Mouse (Mus musculus) heart, embryonic 14.5 days (tissue): ENCODE data around the gene Mrpl48. TPM values are rescaled to one million over a fixed set of nuclear protein-coding genes. Genes with fewer than 3 reads are reported as not detected.

Experiments used
- ATAC-seq: fragments of 200-750 bp; cut with Nextera tagmentation; 2 replicates; pipeline ENCODE4 v1.8.0; 2017; ENCODE audit warnings: low read depth, moderate TSS enrichment; ENCODE audit not compliant: insufficient number of reproducible peaks, insufficient read depth, low FRiP score
- H3K27ac ChIP-seq, 2 experiments: fragments of 200-500 bp in 1 of 2; fragments of 300-500 bp in 1 of 2; sonication (generic) in 1 of 2; replicated peaks in 1 of 2; 2 replicates each; pipeline ENCODE4 v1.5.1; 2012 to 2014; ENCODE audit warnings: low read depth in 2 of 2, low read length in 2 of 2, control low read depth in 1 of 2, mild to moderate bottlenecking in 1 of 2, mixed read lengths in 1 of 2; ENCODE audit not compliant: control insufficient read depth in 1 of 2, insufficient read depth in 1 of 2
- H3K27me3 ChIP-seq: fragments of 300-500 bp; sonication (generic); 2 replicates; pipeline ENCODE4 v1.6.1; 2014; ENCODE audit warnings: mild to moderate bottlenecking, low read length, control low read depth; ENCODE audit not compliant: control insufficient read depth, insufficient read depth
- H3K36me3 ChIP-seq: fragments of 300-500 bp; sonication (generic); 2 replicates; pipeline ENCODE4 v1.6.1; 2014; ENCODE audit warnings: mild to moderate bottlenecking, control low read depth, low read length, mixed read lengths; ENCODE audit not compliant: control insufficient read depth, insufficient read depth
- H3K4me1 ChIP-seq, 2 experiments: fragments of 200-500 bp in 1 of 2; fragments of 300-500 bp in 1 of 2; sonication (generic) in 1 of 2; 2 replicates each; pipeline ENCODE4 v1.6.1; 2012 to 2014; ENCODE audit warnings: low read length in 2 of 2, control low read depth in 1 of 2, mixed read lengths in 1 of 2; ENCODE audit not compliant: control insufficient read depth in 2 of 2, insufficient read depth in 2 of 2
- H3K4me2 ChIP-seq: fragments of 300-500 bp; sonication (generic); 2 replicates; pipeline ENCODE4 v1.6.1; 2014; ENCODE audit warnings: mild to moderate bottlenecking, low read length
- H3K4me3 ChIP-seq, 2 experiments: fragments of 200-500 bp in 1 of 2; fragments of 300-500 bp in 1 of 2; sonication (generic) in 1 of 2; 2 replicates each; pipeline ENCODE4 v1.5.1; 2012 to 2014; ENCODE audit warnings: low read length in 2 of 2, mild to moderate bottlenecking in 2 of 2, control low read depth in 1 of 2, low read depth in 1 of 2, moderate library complexity in 1 of 2; ENCODE audit not compliant: control insufficient read depth in 1 of 2, insufficient read depth in 1 of 2
- H3K9ac ChIP-seq: fragments of 300-500 bp; sonication (generic); 2 replicates; pipeline ENCODE4 v1.6.1; 2014; ENCODE audit warnings: mild to moderate bottlenecking, low read length
- H3K9me3 ChIP-seq: fragments of 300-500 bp; sonication (generic); 2 replicates; pipeline ENCODE4 v1.6.1; 2016; ENCODE audit warnings: low read length, control low read depth; ENCODE audit not compliant: control insufficient read depth
- WGBS: fragments of 180-500 bp; shearing (Covaris S2); extraction: QIAGEN DNeasy Blood & Tissue Kit; methylation state at CpG from one replicate; pipeline ENCODE4 v1.1.7; 2014; 5-methylcytosine and 5-hydroxymethylcytosine counted together
- polyA plus RNA-seq: library from polyadenylated mRNA; unstranded; fragments of >200 nt; fragmentation: Nextera tagmentation; extraction: Ambion mirVana; gene quantifications from 2 replicates; pipeline ENCODE4 v1.2.1, GENCODE M21; 2014

Gene Mrpl48
- polyA plus RNA-seq, 1 experiment from 2014 or later: 101 TPM

DNA sequence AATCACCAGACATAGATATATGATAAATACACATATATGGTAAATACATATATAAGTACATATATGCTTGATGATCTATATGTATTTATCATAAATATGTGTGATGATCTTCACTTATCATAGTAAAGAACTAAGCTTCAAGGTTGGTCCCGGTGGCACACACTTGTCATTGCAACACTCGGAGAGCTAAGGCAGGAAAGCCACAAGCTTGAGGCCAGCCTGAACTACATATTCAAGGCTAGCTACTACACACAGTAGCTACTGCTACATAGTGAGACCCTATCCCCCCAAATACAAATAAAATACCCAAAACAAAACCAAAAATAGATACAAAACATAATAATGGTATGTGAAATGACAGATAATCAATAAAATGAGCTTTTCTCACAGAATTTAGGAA, 72.3 kb downstream of the Mrpl48 start:
- 70% methylated on average over 2 of the region's 2 CpGs for WGBS
- H3K4me2 ChIP-seq: peak overlapping the region; percentile 68; the same call in 1 of the 2 replicates
- no peak for ATAC-seq

DNA sequence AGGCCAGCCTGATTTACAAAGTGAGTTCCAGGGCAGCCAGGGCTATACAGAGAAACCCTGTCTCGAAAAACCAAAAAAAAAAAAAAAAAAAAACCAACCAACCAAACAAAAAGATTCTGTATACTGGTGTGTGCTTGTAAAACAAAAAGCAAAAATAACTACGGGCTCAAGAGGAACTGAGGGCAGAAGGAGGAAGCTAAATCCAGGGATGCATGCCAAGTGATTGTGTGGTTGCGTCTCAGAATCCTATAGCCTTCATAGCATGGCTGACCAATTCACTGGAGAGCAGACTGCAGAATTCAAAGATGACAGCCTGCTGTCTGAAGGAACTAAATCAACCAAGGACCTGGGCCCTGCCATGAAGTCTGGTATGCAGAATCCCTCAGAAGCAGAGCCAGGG, 73.9 kb downstream of the Mrpl48 start:
- H3K27me3 ChIP-seq: no peaks in the 10 kb centered on the region
- ATAC-seq: no peak
- WGBS: 66% methylated on average over 3 of the region's 3 CpGs
- no peak overlapping the region for H3K4me3 ChIP-seq
- H3K4me1 ChIP-seq: peaks cover 2 to 4% of the 10 kb centered on the region in 2 experiments
- no peak overlapping the region for H3K27ac ChIP-seq
- no peak overlapping the region for H3K9ac ChIP-seq
- peaks cover 6% of the 10 kb centered on the region for H3K36me3 ChIP-seq
- H3K4me2 ChIP-seq: no peak overlapping the region
- H3K9me3 ChIP-seq: no peaks in the 10 kb centered on the region

More for the DNA sequence above, 72.3 kb downstream of the Mrpl48 start:
- H3K4me1 ChIP-seq: peaks cover 2 to 4% of the 10 kb centered on the region in 2 experiments
- H3K4me3 ChIP-seq: no peak overlapping the region
- H3K9ac ChIP-seq: no peak overlapping the region
- no peaks in the 10 kb centered on the region for H3K9me3 ChIP-seq
- H3K27ac ChIP-seq: no peak overlapping the region
- H3K36me3 ChIP-seq: peaks cover 18% of the 10 kb centered on the region
- H3K27me3 ChIP-seq: no peaks in the 10 kb centered on the region

DNA sequence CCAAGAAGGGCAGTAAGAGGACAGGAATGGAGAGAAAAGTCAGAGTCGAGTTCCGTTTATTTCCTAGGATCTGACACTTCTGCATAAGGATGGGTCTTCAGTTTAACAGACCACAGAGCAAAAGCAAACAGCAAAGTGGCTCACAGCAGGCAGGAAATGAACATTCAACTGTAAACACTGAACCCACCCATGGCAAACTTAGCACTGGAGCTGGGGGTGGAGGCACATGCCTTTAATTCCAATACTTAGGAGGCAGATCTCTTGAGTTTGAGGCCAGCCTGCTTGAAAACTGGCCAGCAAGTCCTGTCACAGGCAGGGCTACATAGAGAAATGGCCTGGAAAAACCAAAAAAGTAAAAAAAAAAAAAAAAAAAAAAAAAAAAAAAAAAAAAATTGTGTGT, 74.6 kb downstream of the Mrpl48 start:
- Histone ChIP-seq H3K4me2 (no peak overlapping the region), H3K9me3 (no peaks in the 10 kb centered on the region), H3K27me3 (no peaks in the 10 kb centered on the region), H3K9ac (no peak overlapping the region), H3K27ac (no peak overlapping the region), H3K4me1 (peaks cover 2 to 4% of the 10 kb centered on the region in 2 experiments), H3K36me3 (no peaks in the 10 kb centered on the region), H3K4me3 (no peak overlapping the region)
- ATAC-seq: no peak
- 57% methylated on average over 2 of the region's 2 CpGs for WGBS

DNA sequence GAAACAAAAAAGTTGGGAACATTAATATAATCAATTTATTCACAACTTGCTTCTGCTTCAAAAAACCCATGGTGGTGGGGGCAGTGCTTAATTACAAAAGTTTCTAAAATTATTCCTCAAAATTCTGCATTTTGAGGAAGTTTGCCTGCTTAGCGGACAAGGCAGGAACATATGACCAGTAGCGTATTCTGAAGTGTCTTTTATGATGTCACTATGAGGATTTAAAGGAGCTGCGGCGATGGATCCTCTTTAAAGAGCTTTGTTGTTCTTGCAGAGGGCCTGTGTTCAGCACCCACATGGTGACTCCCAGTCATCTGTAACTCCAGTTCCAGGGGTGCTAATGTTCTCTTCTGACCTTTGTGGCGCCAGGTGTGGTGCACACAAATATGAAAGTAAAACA, 77.3 kb downstream of the Mrpl48 start:
- Histone ChIP-seq H3K9me3 (no peaks in the 10 kb centered on the region), H3K9ac (no peak overlapping the region), H3K4me3 (no peak overlapping the region), H3K4me2 (no peak overlapping the region), H3K4me1 (no peaks in the 10 kb centered on the region), H3K36me3 (no peaks in the 10 kb centered on the region), H3K27ac (no peak overlapping the region), H3K27me3 (no peaks in the 10 kb centered on the region)
- ATAC-seq: no peak
- WGBS: 89% methylated on average over 5 of the region's 5 CpGs

DNA sequence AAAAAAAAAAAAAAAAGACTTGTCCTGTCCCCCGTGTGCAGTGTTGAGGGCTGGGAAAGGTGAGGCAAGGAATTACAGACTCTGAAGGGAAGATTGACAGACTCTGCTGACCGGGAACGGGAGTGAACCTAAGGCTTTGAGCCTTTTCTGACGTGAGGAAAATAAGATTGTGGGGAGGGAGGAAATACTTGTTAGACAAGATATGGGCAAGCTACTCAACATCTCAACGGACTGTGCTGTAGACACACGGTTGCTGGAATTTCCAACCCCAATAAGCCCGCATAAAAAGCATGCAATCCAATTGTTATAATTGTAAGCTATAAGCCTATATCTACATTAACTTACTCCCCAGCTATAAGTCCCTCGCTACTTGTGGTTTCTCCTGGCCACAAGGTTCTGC, 83.4 kb downstream of the Mrpl48 start:
- Histone ChIP-seq H3K4me2 (no peak overlapping the region), H3K27ac (no peak overlapping the region), H3K9ac (no peak overlapping the region), H3K36me3 (no peaks in the 10 kb centered on the region), H3K9me3 (no peaks in the 10 kb centered on the region), H3K4me1 (no peaks in the 10 kb centered on the region), H3K4me3 (no peak overlapping the region), H3K27me3 (no peaks in the 10 kb centered on the region)
- no peak for ATAC-seq
- 57% methylated on average over 8 of the region's 8 CpGs for WGBS

DNA sequence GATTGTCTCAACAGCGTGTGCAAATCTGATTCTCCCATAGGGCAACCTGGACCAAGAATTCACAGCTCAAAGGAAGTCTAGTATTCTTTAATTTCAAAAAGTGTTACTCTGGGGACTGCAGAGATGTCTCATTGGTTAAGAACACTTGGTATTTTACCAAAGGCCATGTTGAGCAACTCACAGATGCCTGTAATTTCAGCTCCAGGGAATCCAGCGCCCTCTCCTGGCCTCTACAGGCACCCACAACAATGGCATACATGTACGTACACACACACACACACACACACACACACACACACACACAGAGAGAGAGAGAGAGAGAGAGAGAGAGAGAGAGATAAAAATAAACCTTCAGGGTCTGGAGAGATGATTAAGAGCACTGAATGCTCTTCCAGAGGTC, 85.9 kb downstream of the Mrpl48 start:
- Histone ChIP-seq H3K4me2 (no peak overlapping the region), H3K4me1 (no peaks in the 10 kb centered on the region), H3K4me3 (no peak overlapping the region), H3K36me3 (no peaks in the 10 kb centered on the region), H3K27ac (no peak overlapping the region), H3K9me3 (no peaks in the 10 kb centered on the region), H3K9ac (no peak overlapping the region), H3K27me3 (no peaks in the 10 kb centered on the region)
- 74% methylated on average over 3 of the region's 3 CpGs for WGBS
- no peak for ATAC-seq

DNA sequence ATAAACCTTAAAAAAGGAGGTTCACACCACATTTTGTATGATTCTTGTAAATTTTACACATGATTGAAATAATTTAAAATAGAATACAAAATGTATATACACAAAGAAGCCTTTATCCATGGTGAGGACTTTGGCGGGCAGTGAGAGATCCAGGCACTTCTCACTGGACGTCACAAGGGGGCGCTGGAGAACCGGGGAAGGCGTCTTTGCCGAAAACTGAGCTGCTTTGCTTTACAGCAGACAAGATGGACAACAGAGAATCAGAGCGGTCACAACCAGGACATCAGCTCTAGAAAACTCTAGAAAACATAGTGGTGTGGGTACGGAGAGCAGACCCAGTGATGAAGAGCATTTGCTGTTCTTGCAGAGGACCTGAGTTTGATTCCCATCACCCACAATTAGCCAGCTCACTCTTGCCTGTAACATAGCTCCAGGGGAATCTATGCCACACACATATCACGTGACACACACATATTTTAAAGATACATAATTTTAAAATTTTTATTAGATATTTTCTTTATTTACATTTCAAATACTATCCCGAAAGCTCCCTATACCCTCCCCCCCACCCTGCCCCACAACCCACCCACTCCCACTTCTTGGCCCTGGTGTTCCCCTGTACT, 87.3 kb downstream of the Mrpl48 start:
- no peaks in the 10 kb centered on the region for H3K4me1 ChIP-seq
- H3K4me3 ChIP-seq: no peak overlapping the region
- no peaks in the 10 kb centered on the region for H3K36me3 ChIP-seq
- 19% methylated on average over 10 of the region's 10 CpGs for WGBS
- peak overlapping the region; percentile 31 for H3K4me2 ChIP-seq
- no peaks in the 10 kb centered on the region for H3K9me3 ChIP-seq
- no peak overlapping the region for H3K27ac ChIP-seq
- H3K27me3 ChIP-seq: no peaks in the 10 kb centered on the region
- no peak overlapping the region for H3K9ac ChIP-seq
- ATAC-seq: no peak

DNA sequence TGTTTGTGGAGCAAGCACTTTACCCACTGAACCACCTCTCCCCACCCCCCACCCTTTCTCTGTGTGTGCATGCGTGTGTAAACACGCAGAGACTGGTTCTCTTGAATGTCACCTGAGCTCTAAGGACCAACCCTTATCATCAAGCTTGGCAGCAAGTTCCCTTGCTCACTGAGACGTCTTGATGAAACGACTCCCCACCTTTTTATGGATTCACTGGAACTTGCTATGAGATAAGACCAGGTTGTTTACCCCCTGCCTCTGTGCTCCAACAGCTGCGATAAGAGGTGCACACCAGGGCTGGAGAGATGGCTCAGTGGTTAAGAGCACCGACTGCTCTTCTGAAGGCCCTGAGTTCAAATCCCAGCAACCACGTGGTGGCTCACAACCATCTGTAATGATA, 87.9 kb downstream of the Mrpl48 start:
- Histone ChIP-seq H3K27ac (no peak overlapping the region), H3K9me3 (no peaks in the 10 kb centered on the region), H3K4me3 (no peak overlapping the region), H3K4me1 (no peaks in the 10 kb centered on the region), H3K4me2 (no peak overlapping the region), H3K36me3 (no peaks in the 10 kb centered on the region), H3K9ac (no peak overlapping the region), H3K27me3 (no peaks in the 10 kb centered on the region)
- 54% methylated on average over 7 of the region's 7 CpGs for WGBS
- ATAC-seq: no peak
